Mouse (Mus musculus): Measurements from ENCODE around the gene Adgre1.

GRCm38 (mm10) chr17:57335673-57336303 lies 22.7 kb upstream of the Adgre1 start:
- no peak for TF ChIP-seq TCF3 (IDR thresholded peaks at IDR 0.05; ENCODE audit: insufficient read length, low read depth)
- TF ChIP-seq POLR2A (IDR thresholded peaks at IDR 0.05; ENCODE audit: insufficient read length, low read depth) = no peak
- TF ChIP-seq MYOD1 (IDR thresholded peaks at IDR 0.05; ENCODE audit: control insufficient read depth in 1 of 3, insufficient read length in 2 of 3, low read depth in 2 of 3) = no peak
- TF ChIP-seq POLR2AphosphoS2 (IDR thresholded peaks at IDR 0.05; ENCODE audit: insufficient read length, low read depth) = no peak
